Mouse (Mus musculus): Measurements from ENCODE around the gene Gm5148. TPM values are rescaled to one million over a fixed set of nuclear protein-coding genes. Genes with fewer than 3 reads are reported as not detected.

Gene Gm5148
- polyA plus RNA-seq, 1 experiment from 2014 or later, result 5.8 TPM

DNA sequence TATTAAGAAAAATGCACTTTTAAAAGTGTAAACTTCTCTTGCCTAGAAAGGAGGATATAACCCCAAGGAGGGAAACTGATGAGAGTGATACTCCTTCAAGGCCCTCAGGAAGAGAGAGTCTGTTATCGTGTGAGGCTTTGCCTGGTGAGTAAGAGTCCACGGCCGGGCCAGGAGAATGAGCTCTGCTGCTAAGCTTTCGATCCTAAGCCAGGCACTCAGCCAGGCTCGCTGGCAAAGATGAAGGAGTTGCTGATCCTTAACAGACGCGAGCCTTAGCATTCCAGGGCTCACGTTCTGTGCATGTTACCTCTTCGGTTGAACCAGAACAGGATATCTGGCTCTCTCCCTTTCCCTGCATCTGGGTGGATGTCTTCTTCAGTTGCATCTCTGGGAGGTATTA lies 11.8 kb downstream of the Gm5148 start:
- Histone ChIP-seq H3K4me1 (peaks cover 16% of the 10 kb centered on the region), H3K4me2 (no peak overlapping the region), H3K27me3 (no peaks in the 10 kb centered on the region), H3K9ac (no peak overlapping the region), H3K9me3 (no peaks in the 10 kb centered on the region), H3K27ac (peak overlapping the region; percentile 58), H3K4me3 (no peak overlapping the region), H3K36me3 (no peaks in the 10 kb centered on the region)
- ATAC-seq (ENCODE audit: borderline replicate concordance, extremely low read depth, low FRiP score, low TSS enrichment), result no peak
- WGBS, result 21% methylated on average over 9 of the region's 9 CpGs

DNA sequence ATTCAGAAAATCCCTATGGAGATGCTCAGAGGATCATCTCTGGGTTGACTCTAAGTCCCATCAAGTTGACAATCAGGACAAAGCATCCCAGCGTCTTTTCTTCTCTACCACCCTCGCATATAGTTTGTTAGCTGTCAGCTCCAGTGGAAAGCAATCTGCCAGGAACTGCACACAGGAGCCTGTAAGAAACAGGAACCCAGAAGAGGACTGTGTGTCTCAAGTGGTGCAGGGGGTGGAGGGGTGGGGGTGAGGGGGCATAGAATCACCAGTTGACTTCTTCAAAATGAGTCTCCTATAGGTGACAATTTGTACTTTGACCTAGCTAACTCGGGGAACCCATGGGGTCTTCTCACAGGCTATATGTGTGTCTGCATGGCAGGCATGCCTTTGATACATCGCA lies 12.7 kb downstream of the Gm5148 start:
- Histone ChIP-seq H3K9ac (no peak overlapping the region), H3K27me3 (no peaks in the 10 kb centered on the region), H3K4me2 (no peak overlapping the region), H3K36me3 (no peaks in the 10 kb centered on the region), H3K9me3 (no peaks in the 10 kb centered on the region), H3K4me3 (no peak overlapping the region), H3K4me1 (peaks cover 16% of the 10 kb centered on the region), H3K27ac (peak overlapping the region; percentile 58; the same call in 1 of the 2 replicates)
- WGBS, result 60% methylated on average over 4 of the region's 4 CpGs
- no peak for ATAC-seq (ENCODE audit: borderline replicate concordance, extremely low read depth, low FRiP score, low TSS enrichment)

- Histone ChIP-seq H3K36me3 (no peaks in the 10 kb centered on the region), H3K4me3 (no peak overlapping the region), H3K27me3 (no peaks in the 10 kb centered on the region), H3K27ac (no peak overlapping the region), H3K4me1 (peaks cover 27% of the 10 kb centered on the region), H3K9ac (no peak overlapping the region), H3K4me2 (no peak overlapping the region), H3K9me3 (no peaks in the 10 kb centered on the region)
- no peak for ATAC-seq (ENCODE audit: borderline replicate concordance, extremely low read depth, low FRiP score, low TSS enrichment)
- WGBS, result 85% methylated on average over 6 of the region's 6 CpGs
These were observed 16.5 kb downstream of the Gm5148 start for GRCm38 (mm10) chr3:37707801-37708200.

- peak overlapping the region; percentile 62 for H3K27ac ChIP-seq
These were observed 17.9 kb downstream of the Gm5148 start for GRCm38 (mm10) chr3:37706439-37706838.

GRCm38 (mm10) chr3:37705436-37705835 lies 18.9 kb downstream of the Gm5148 start:
- H3K4me3 ChIP-seq, result no peak overlapping the region
- H3K36me3 ChIP-seq, result no peaks in the 10 kb centered on the region
- ATAC-seq (ENCODE audit: borderline replicate concordance, extremely low read depth, low FRiP score, low TSS enrichment), result peak; percentile 52; the same call in 1 of the 2 replicates
- WGBS, result 12% methylated on average over 6 of the region's 6 CpGs
- H3K27ac ChIP-seq, result peak overlapping the region; percentile 62
- no peaks in the 10 kb centered on the region for H3K9me3 ChIP-seq
- no peak overlapping the region for H3K9ac ChIP-seq
- H3K27me3 ChIP-seq, result no peaks in the 10 kb centered on the region
- no peak overlapping the region; the same call in 1 of the 2 replicates for H3K4me2 ChIP-seq
- H3K4me1 ChIP-seq, result peaks cover 16% of the 10 kb centered on the region

More at GRCm38 (mm10) chr3:37706439-37706838, 17.9 kb downstream of the Gm5148 start:
- no peak overlapping the region for H3K4me3 ChIP-seq
- no peaks in the 10 kb centered on the region for H3K36me3 ChIP-seq
- no peaks in the 10 kb centered on the region for H3K27me3 ChIP-seq
- 35% methylated on average over 4 of the region's 4 CpGs for WGBS
- H3K4me1 ChIP-seq, result peaks cover 16% of the 10 kb centered on the region
- no peak for ATAC-seq (ENCODE audit: borderline replicate concordance, extremely low read depth, low FRiP score, low TSS enrichment)
- no peak overlapping the region for H3K9ac ChIP-seq
- no peaks in the 10 kb centered on the region for H3K9me3 ChIP-seq
- H3K4me2 ChIP-seq, result no peak overlapping the region

DNA sequence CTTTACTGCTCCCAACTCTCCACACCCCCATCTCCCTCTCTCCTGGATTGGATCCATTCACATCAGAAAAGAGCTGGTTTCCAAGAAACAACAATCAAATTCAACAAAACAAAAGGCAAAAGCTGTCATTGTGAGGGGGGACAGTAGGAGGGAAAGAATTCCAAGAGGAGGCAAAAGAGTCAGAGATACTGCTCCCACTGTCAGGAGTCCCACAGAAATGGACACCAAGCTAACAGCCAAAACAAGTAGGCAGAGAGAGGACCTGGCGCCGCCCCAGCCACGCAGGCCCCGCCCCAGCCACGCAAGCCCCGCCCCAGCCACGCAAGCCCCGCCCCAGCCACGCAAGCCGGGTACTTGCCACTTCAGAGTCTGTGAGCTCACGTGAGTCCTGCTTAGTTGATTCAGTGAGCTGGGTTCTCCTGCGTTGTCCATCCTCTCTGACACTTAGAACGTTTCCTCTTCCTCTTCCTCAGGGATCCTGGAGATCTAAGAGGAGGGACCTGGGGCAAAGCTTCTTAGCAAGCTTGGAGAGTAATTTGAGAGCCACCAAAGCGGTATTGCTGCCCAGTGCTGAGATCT lies 19.5 kb downstream of the Gm5148 start:
- Histone ChIP-seq H3K4me3 (no peak overlapping the region), H3K36me3 (no peaks in the 10 kb centered on the region), H3K9me3 (no peaks in the 10 kb centered on the region), H3K27me3 (no peaks in the 10 kb centered on the region), H3K4me1 (peaks cover 16% of the 10 kb centered on the region), H3K4me2 (peak overlapping the region; percentile 26; the same call in 1 of the 2 replicates), H3K27ac (peak overlapping the region; percentile 62), H3K9ac (no peak overlapping the region)
- ATAC-seq (ENCODE audit: borderline replicate concordance, extremely low read depth, low FRiP score, low TSS enrichment), result peak; percentile 27; the same call in 1 of the 2 replicates
- WGBS, result 29% methylated on average over 14 of the region's 14 CpGs

DNA sequence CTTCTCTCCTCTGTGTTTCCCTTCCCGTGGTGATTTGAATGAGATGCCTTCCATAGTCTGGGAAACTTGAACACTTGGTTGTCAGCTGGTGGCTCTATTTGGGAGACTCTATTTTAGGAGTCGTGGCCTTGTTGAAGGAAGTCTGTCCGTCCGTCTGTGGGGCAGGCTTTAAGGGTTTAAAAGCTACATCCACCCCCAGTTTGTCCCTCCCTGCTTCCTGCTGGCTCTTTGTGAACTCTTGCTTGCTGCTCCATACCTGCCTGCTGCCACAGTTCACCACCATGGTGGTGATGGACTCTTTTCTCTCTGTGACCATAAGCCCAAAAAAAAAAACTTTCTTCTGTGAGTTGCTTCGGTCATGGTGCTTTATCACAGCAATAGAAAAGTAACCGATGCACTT lies 21.2 kb downstream of the Gm5148 start:
- ATAC-seq (ENCODE audit: borderline replicate concordance, extremely low read depth, low FRiP score, low TSS enrichment), result no peak
- Histone ChIP-seq H3K4me1 (peaks cover 16% of the 10 kb centered on the region), H3K27ac (no peak overlapping the region), H3K4me2 (no peak overlapping the region), H3K9me3 (no peaks in the 10 kb centered on the region), H3K9ac (no peak overlapping the region), H3K36me3 (no peaks in the 10 kb centered on the region), H3K4me3 (no peak overlapping the region), H3K27me3 (no peaks in the 10 kb centered on the region)
- WGBS, result 88% methylated on average over 6 of the region's 6 CpGs

- 40% methylated on average over 8 of the region's 8 CpGs for WGBS
- Histone ChIP-seq H3K9me3 (no peaks in the 10 kb centered on the region), H3K4me2 (no peak overlapping the region), H3K4me1 (peaks cover 11% of the 10 kb centered on the region; the same call in 1 of the 2 replicates), H3K4me3 (no peak overlapping the region), H3K27me3 (no peaks in the 10 kb centered on the region), H3K9ac (no peak overlapping the region), H3K36me3 (no peaks in the 10 kb centered on the region), H3K27ac (peak overlapping the region; percentile 27; the same call in 1 of the 2 replicates)
- no peak for ATAC-seq (ENCODE audit: borderline replicate concordance, extremely low read depth, low FRiP score, low TSS enrichment)
These were observed 30.7 kb downstream of the Gm5148 start for GRCm38 (mm10) chr3:37693552-37693951.

- Histone ChIP-seq H3K27me3 (no peaks in the 10 kb centered on the region), H3K36me3 (no peaks in the 10 kb centered on the region), H3K4me2 (no peak overlapping the region), H3K4me1 (peaks cover 17% of the 10 kb centered on the region; the same call in 1 of the 2 replicates), H3K9me3 (no peaks in the 10 kb centered on the region), H3K27ac (no peak overlapping the region; the same call in 1 of the 2 replicates), H3K4me3 (no peak overlapping the region), H3K9ac (no peak overlapping the region)
- no peak for ATAC-seq (ENCODE audit: borderline replicate concordance, extremely low read depth, low FRiP score, low TSS enrichment)
- 75% methylated on average over 4 of the region's 4 CpGs for WGBS
These were observed 31.3 kb downstream of the Gm5148 start for GRCm38 (mm10) chr3:37692945-37693344.

DNA sequence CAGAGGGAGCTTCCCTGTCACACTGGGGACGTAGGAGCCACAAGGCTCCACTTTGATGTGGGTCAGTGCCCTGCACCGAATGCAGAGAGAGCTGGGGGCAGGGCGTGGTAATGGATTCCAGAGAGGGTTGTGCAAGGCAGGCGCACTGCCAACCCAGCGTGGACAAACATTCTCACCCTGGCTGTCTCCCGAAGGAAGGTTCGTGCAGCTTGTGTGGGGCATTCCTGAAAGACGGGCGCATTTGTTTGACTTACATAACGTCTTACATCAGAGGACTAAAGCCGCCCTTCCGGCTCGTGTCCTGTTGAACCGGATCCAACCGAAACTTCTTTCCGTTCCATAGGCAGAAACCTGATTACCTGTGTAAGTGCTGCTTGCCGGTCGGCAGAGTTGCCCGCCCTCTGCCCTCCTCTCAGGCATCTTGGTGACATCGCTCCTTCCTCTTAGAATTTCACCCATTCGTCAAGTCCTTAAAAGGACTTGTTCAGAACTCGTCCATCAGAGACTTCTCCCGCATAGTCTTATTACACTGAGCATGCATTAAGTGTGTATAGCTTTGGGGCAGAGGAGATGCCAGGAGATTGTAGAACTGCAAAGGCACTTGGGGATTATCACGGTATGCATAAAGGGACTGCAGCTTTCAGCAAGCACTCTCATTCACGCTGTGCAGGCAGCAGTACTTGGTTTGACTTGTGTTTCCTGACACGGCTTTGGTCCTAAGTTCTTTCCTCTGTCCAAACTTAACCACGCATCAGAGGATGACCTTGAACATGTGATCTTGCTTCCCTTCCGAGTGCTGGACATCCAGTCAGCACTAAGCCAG lies 36.9 kb downstream of the Gm5148 start:
- H3K9me3 ChIP-seq, result no peaks in the 10 kb centered on the region
- peak overlapping the region; percentile 91 for H3K27ac ChIP-seq
- no peaks in the 10 kb centered on the region for H3K36me3 ChIP-seq
- H3K4me2 ChIP-seq, result peak overlapping the region; percentile 58
- no peak overlapping the region for H3K9ac ChIP-seq
- peak; percentile 70 for ATAC-seq (ENCODE audit: borderline replicate concordance, extremely low read depth, low FRiP score, low TSS enrichment)
- WGBS, result 17% methylated on average over 28 of the region's 28 CpGs
- peaks cover 35% of the 10 kb centered on the region for H3K4me1 ChIP-seq
- H3K27me3 ChIP-seq, result no peaks in the 10 kb centered on the region; the same call in 1 of the 2 replicates
- H3K4me3 ChIP-seq, result peak overlapping the region; percentile 31

DNA sequence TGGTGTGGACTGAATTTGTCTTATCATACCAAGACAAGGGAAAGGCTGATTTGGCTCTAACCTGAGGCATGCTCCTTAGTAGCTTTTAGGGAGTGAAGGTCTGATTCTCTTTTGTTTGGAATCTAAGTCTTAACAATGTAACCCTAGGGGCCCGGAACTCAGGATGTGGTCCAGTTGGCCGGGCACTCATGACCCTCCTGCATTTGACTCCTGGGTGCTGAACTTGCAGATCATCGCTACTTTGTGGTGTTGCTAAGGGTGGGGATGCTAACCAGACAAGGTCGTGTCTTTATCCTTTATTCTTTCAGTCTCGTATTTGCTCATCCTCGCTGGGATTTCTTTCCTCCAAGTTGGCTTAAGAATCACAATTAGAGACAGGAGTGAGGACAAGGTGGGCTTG lies 37.5 kb downstream of the Gm5148 start:
- no peaks in the 10 kb centered on the region; the same call in 1 of the 2 replicates for H3K27me3 ChIP-seq
- no peaks in the 10 kb centered on the region for H3K36me3 ChIP-seq
- H3K9ac ChIP-seq, result no peak overlapping the region
- 20% methylated on average over 6 of the region's 6 CpGs for WGBS
- H3K4me2 ChIP-seq, result peak overlapping the region; percentile 58
- H3K9me3 ChIP-seq, result no peaks in the 10 kb centered on the region
- peak overlapping the region; percentile 31 for H3K4me3 ChIP-seq
- peak overlapping the region; percentile 91 for H3K27ac ChIP-seq
- H3K4me1 ChIP-seq, result peaks cover 35% of the 10 kb centered on the region
- ATAC-seq (ENCODE audit: borderline replicate concordance, extremely low read depth, low FRiP score, low TSS enrichment), result no peak

GRCm38 (mm10) chr3:37686219-37686618 lies 38.1 kb downstream of the Gm5148 start:
- Histone ChIP-seq H3K4me3 (no peak overlapping the region), H3K27ac (peak overlapping the region; percentile 91)

More at GRCm38 (mm10) chr3:37686219-37686618, 38.1 kb downstream of the Gm5148 start:
- Histone ChIP-seq H3K4me2 (peak overlapping the region; percentile 58; the same call in 1 of the 2 replicates), H3K9ac (no peak overlapping the region), H3K9me3 (no peaks in the 10 kb centered on the region), H3K36me3 (no peaks in the 10 kb centered on the region), H3K27me3 (no peaks in the 10 kb centered on the region; the same call in 1 of the 2 replicates), H3K4me1 (peaks cover 35% of the 10 kb centered on the region)
- ATAC-seq (ENCODE audit: borderline replicate concordance, extremely low read depth, low FRiP score, low TSS enrichment), result no peak
- 15% methylated on average over 7 of the region's 7 CpGs for WGBS
